20 mouse cellular contexts compared by ENCODE assay signal in genomic region chr3:105663043-105663442, GRCm38 (mm10). TPM values are rescaled to one million over a fixed set of nuclear protein-coding genes. Genes with fewer than 3 reads are reported as not detected.
DNase-seq lines count a peak whose midpoint lies in the region; ATAC-seq and TF ChIP-seq lines count a peak whose summit lies in the region.
"Had no signal": no experiment of that assay in that cellular context is flagged by ENCODE, and none has a peak within 500 bp of the region (broad histone marks: within the 10 kb centered on the region; RNA-seq: fewer than 3 reads in every experiment).

No protein-coding gene starts in this region.

- H3K27me3 ChIP-seq in hindbrain, postnatal 0 days (ENCODE audit: insufficient read depth, low read length) = no peaks in the 10 kb centered on the region
- H3K27me3 ChIP-seq in hindbrain, embryonic 12.5 days = no peaks in the 10 kb centered on the region
- no peaks in the 10 kb centered on the region for H3K27me3 ChIP-seq in midbrain, embryonic 14.5 days (ENCODE audit: control insufficient read depth, insufficient read depth, low read length)
- no peaks in the 10 kb centered on the region for H3K27me3 ChIP-seq in midbrain, embryonic 10.5 days (ENCODE audit: low read depth, poor library complexity, severe bottlenecking)
- no peaks in the 10 kb centered on the region for H3K27me3 ChIP-seq in intestine, embryonic 14.5 days (replicated peaks; ENCODE audit: control insufficient read depth, insufficient read depth, low read length)
- H3K27me3 ChIP-seq: forebrain, embryonic 15.5 days; hindbrain, embryonic 13.5 days; midbrain, embryonic 12.5 days had no signal

- H3K9ac ChIP-seq in hindbrain, postnatal 0 days (replicated peaks; ENCODE audit: low read length) = no peak overlapping the region
- H3K9ac ChIP-seq in hindbrain, embryonic 12.5 days = no peak overlapping the region
- no peak overlapping the region for H3K9ac ChIP-seq in midbrain, embryonic 14.5 days (replicated peaks; ENCODE audit: low read length)
- no peak overlapping the region for H3K9ac ChIP-seq in intestine, embryonic 14.5 days (ENCODE audit: low read length)
- H3K9ac ChIP-seq: forebrain, embryonic 15.5 days; hindbrain, embryonic 13.5 days; liver, embryonic 14.5 days; midbrain, embryonic 12.5 days had no signal

- H3K36me3 ChIP-seq in hindbrain, postnatal 0 days (ENCODE audit: insufficient read depth, low read length) = 0 out of 2 replicates have a peak, but pooled peaks cover 9% of the 10 kb centered on the region
- H3K36me3 ChIP-seq in hindbrain, embryonic 12.5 days = no peaks in the 10 kb centered on the region
- H3K36me3 ChIP-seq in midbrain, embryonic 14.5 days (ENCODE audit: control insufficient read depth, insufficient read depth, low read length) = no peaks in the 10 kb centered on the region
- no peaks in the 10 kb centered on the region for H3K36me3 ChIP-seq in midbrain, embryonic 10.5 days
- H3K36me3 ChIP-seq in intestine, embryonic 14.5 days (ENCODE audit: control insufficient read depth, insufficient read depth, low read length) = no peaks in the 10 kb centered on the region
- H3K36me3 ChIP-seq: embryonic facial prominence, embryonic 10.5 days; forebrain, embryonic 15.5 days; midbrain, embryonic 12.5 days had no signal

- intact Hi-C loops in left cerebral cortex, postnatal 36 days (cut with DNase I) = no loop called here

- no peaks in the 10 kb centered on the region for H3K4me1 ChIP-seq in hindbrain, postnatal 0 days (ENCODE audit: insufficient read depth, low read length)
- H3K4me1 ChIP-seq in hindbrain, embryonic 12.5 days = no peaks in the 10 kb centered on the region
- no peaks in the 10 kb centered on the region for H3K4me1 ChIP-seq in midbrain, embryonic 14.5 days (ENCODE audit: control insufficient read depth, insufficient read depth, low read length)
- no peaks in the 10 kb centered on the region for H3K4me1 ChIP-seq in midbrain, embryonic 10.5 days
- H3K4me1 ChIP-seq in intestine, embryonic 14.5 days (replicated peaks; ENCODE audit: control insufficient read depth, insufficient read depth, low read length) = 0 out of 2 replicates have a peak, but pooled peaks cover 3% of the 10 kb centered on the region
- H3K4me1 ChIP-seq: embryonic facial prominence, embryonic 10.5 days; forebrain, embryonic 15.5 days; hindbrain, embryonic 13.5 days; midbrain, embryonic 12.5 days had no signal

- DNase-seq in hindbrain, postnatal 0 days (ENCODE audit: low spot score) = peak; percentile 23
- peak; percentile 44 for DNase-seq in midbrain, embryonic 14.5 days
- DNase-seq in midbrain, embryonic 10.5 days (ENCODE audit: low spot score) = no peak
- DNase-seq in intestine, embryonic 14.5 days (ENCODE audit: low spot score) = no peak
- peak; percentile 16 to 17 for DNase-seq in kidney, postnatal 36 days
- DNase-seq in gastrocnemius, postnatal 25 days = no peak
- DNase-seq in left cerebral cortex, postnatal 36 days (ENCODE audit: low spot score in 2 of 2) = no peak
- DNase-seq: adrenal gland, adult 8-10 months; cerebellum, adult 18-20 months; cerebellum, postnatal 36 days; gastrocnemius, adult 2 months; heart, adult 18-20 months; right cerebral cortex, adult 18-20 months had no signal

- H3K9me3 ChIP-seq in hindbrain, postnatal 0 days (ENCODE audit: low read length) = no peaks in the 10 kb centered on the region
- H3K9me3 ChIP-seq in hindbrain, embryonic 12.5 days (replicated peaks) = no peaks in the 10 kb centered on the region
- no peaks in the 10 kb centered on the region for H3K9me3 ChIP-seq in midbrain, embryonic 14.5 days (ENCODE audit: control insufficient read depth, low read length)
- H3K9me3 ChIP-seq in midbrain, embryonic 10.5 days (replicated peaks) = no peaks in the 10 kb centered on the region
- no peaks in the 10 kb centered on the region for H3K9me3 ChIP-seq in intestine, embryonic 14.5 days (ENCODE audit: control insufficient read depth, low read length)
- H3K9me3 ChIP-seq: embryonic facial prominence, embryonic 10.5 days; forebrain, embryonic 15.5 days; hindbrain, embryonic 13.5 days; midbrain, embryonic 12.5 days had no signal

- ATAC-seq in hindbrain, postnatal 0 days = no peak
- no peak for ATAC-seq in hindbrain, embryonic 12.5 days (ENCODE audit: low FRiP score)
- ATAC-seq in midbrain, embryonic 14.5 days (ENCODE audit: low FRiP score, low TSS enrichment) = no peak
- 0 out of 2 replicates have a peak, but pooled peaks have one; percentile 8 for ATAC-seq in intestine, embryonic 14.5 days (replicated peaks; ENCODE audit: low FRiP score, low TSS enrichment, low read depth)
- ATAC-seq: forebrain, embryonic 15.5 days had no signal

- WGBS in hindbrain, postnatal 0 days = 75% methylated on average over 8 of the region's 8 CpGs
- WGBS in hindbrain, embryonic 12.5 days = 84% methylated on average over 8 of the region's 8 CpGs
- 71% methylated on average over 8 of the region's 8 CpGs for WGBS in midbrain, embryonic 14.5 days
- 88% methylated on average over 8 of the region's 8 CpGs for WGBS in midbrain, embryonic 10.5 days
- 51% methylated on average over 8 of the region's 8 CpGs for WGBS in intestine, embryonic 14.5 days

- peak; percentile 32 for TF ChIP-seq CTCF in hindbrain, postnatal 0 days (IDR thresholded peaks at IDR 0.05; ENCODE audit: low read depth)

- H3K27ac ChIP-seq in hindbrain, postnatal 0 days = no peak overlapping the region
- H3K27ac ChIP-seq in hindbrain, embryonic 12.5 days = no peak overlapping the region
- H3K27ac ChIP-seq in midbrain, embryonic 14.5 days (replicated peaks; ENCODE audit: low read depth, low read length) = no peak overlapping the region
- no peak overlapping the region for H3K27ac ChIP-seq in midbrain, embryonic 10.5 days (replicated peaks)
- H3K27ac ChIP-seq in intestine, embryonic 14.5 days (ENCODE audit: low read depth) = no peak overlapping the region
- H3K27ac ChIP-seq: embryonic facial prominence, embryonic 10.5 days; forebrain, embryonic 15.5 days; gastrocnemius, adult 2 months; hindbrain, embryonic 13.5 days; liver, embryonic 14.5 days; midbrain, embryonic 12.5 days had no signal

- no peak overlapping the region for H3K4me2 ChIP-seq in hindbrain, postnatal 0 days (ENCODE audit: low read depth, low read length)
- no peak overlapping the region for H3K4me2 ChIP-seq in hindbrain, embryonic 12.5 days (replicated peaks)
- H3K4me2 ChIP-seq in midbrain, embryonic 14.5 days (ENCODE audit: low read length) = no peak overlapping the region
- no peak overlapping the region for H3K4me2 ChIP-seq in intestine, embryonic 14.5 days (ENCODE audit: low read length)
- H3K4me2 ChIP-seq: forebrain, embryonic 15.5 days; hindbrain, embryonic 13.5 days; midbrain, embryonic 12.5 days had no signal

- no peak overlapping the region for H3K4me3 ChIP-seq in hindbrain, postnatal 0 days (ENCODE audit: low read length)
- no peak overlapping the region for H3K4me3 ChIP-seq in hindbrain, embryonic 12.5 days
- H3K4me3 ChIP-seq in midbrain, embryonic 14.5 days (replicated peaks; ENCODE audit: low read depth, low read length) = no peak overlapping the region
- H3K4me3 ChIP-seq in midbrain, embryonic 10.5 days = no peak overlapping the region
- H3K4me3 ChIP-seq in intestine, embryonic 14.5 days (ENCODE audit: low read depth, low read length) = no peak overlapping the region
- H3K4me3 ChIP-seq: embryonic facial prominence, embryonic 10.5 days; erythroblast, embryonic 14.5 days; forebrain, embryonic 15.5 days; gastrocnemius, adult 2 months; hindbrain, embryonic 13.5 days; midbrain, embryonic 12.5 days had no signal

RNA-seq across cellular contexts. Expression of gene Ddx20, which starts 24.3 kb away (rescaled TPM):
- 18.1 and 23.8 TPM in 2 replicates for total RNA-seq in hindbrain, postnatal 0 days (2014; rRNA removed)
- polyA plus RNA-seq in hindbrain, postnatal 0 days (2015; fragmentation: Nextera tagmentation; extraction: Ambion mirVana) = 14.4 and 15.8 TPM in 2 replicates
- 34.6 and 36.7 TPM in 2 replicates for polyA plus RNA-seq in hindbrain, embryonic 12.5 days (2016; fragmentation: Nextera tagmentation; extraction: Ambion mirVana)
- polyA plus RNA-seq in midbrain, embryonic 14.5 days (2014; fragmentation: Nextera tagmentation; extraction: Ambion mirVana) = 19.1 and 32.0 TPM in 2 replicates
- 51.3 and 53.5 TPM in 2 replicates for polyA plus RNA-seq in midbrain, embryonic 10.5 days (2016; fragmentation: Nextera tagmentation; extraction: Ambion mirVana)
- polyA plus RNA-seq in intestine, embryonic 14.5 days (2014; fragmentation: Nextera tagmentation; extraction: Ambion mirVana) = 38.2 and 43.9 TPM in 2 replicates
- 1 to 10 TPM; 7.8 to 8.1 TPM for total RNA-seq in gastrocnemius, postnatal 25 days (2021)
- total RNA-seq in left cerebral cortex, postnatal 36 days (2021) = 10 to 100 TPM; 11.1 to 11.3 TPM

RNA-seq across cellular contexts. Expression of gene Inka2, which starts 41.4 kb away (rescaled TPM):
- 11.1 and 15.0 TPM in 2 replicates for total RNA-seq in hindbrain, postnatal 0 days (2014; rRNA removed)
- polyA plus RNA-seq in hindbrain, postnatal 0 days (2015; fragmentation: Nextera tagmentation; extraction: Ambion mirVana) = 5.5 and 8.5 TPM in 2 replicates
- polyA plus RNA-seq in hindbrain, embryonic 12.5 days (2016; fragmentation: Nextera tagmentation; extraction: Ambion mirVana) = 2.4 and 2.6 TPM in 2 replicates
- 1.5 and 3.2 TPM in 2 replicates for polyA plus RNA-seq in midbrain, embryonic 14.5 days (2014; fragmentation: Nextera tagmentation; extraction: Ambion mirVana)
- 0.90 and 1.0 TPM in 2 replicates for polyA plus RNA-seq in midbrain, embryonic 10.5 days (2016; fragmentation: Nextera tagmentation; extraction: Ambion mirVana)
- 0.81 and 1.1 TPM in 2 replicates for polyA plus RNA-seq in intestine, embryonic 14.5 days (2014; fragmentation: Nextera tagmentation; extraction: Ambion mirVana)
- 1 to 10 TPM; 2.6 to 6.0 TPM for total RNA-seq in gastrocnemius, postnatal 25 days (2021)
- 100 to 1,000 TPM in 1 of 2 experiments, 10 to 100 TPM in 1; 95.7 to 106 TPM for total RNA-seq in left cerebral cortex, postnatal 36 days (2021)

Comparison
In these comparisons a context has a peak if more than half of its experiments do, and no peak if none do; other contexts are left out.
1. DNase-seq: peak in hindbrain, postnatal 0 days (single experiment), midbrain, embryonic 14.5 days (single experiment) and kidney, postnatal 36 days (2 of 2); none in midbrain, embryonic 10.5 days (single experiment), intestine, embryonic 14.5 days (single experiment), gastrocnemius, postnatal 25 days (single experiment) and left cerebral cortex, postnatal 36 days (0 of 2).